Mouse (Mus musculus): ENCODE results near the gene Tgfbr3. TPM values are rescaled to one million over a fixed set of nuclear protein-coding genes. Genes with fewer than 3 reads are reported as not detected.
A peak's percentile ranks its signal among the peaks of the same experiment; 100 is the strongest.

The Tgfbr3 gene
- polyA plus RNA-seq, 1 experiment from 2014 or later = 21.4 TPM

- ATAC-seq (no peak), DNase-seq (ENCODE audit: low spot score) (no peak)
- H3K9me3 ChIP-seq (ENCODE audit: low read length) = no peaks in the 10 kb centered on the region
- H3K4me1 ChIP-seq (ENCODE audit: insufficient read depth, low read depth, low read length) = peaks cover 18% of the 10 kb centered on the region; the same call in 1 of the 2 replicates
- H3K9ac ChIP-seq (replicated peaks; ENCODE audit: low read depth) = no peak overlapping the region
- no peak for TF ChIP-seq EP300 (IDR thresholded peaks at IDR 0.05)
- H3K4me2 ChIP-seq (replicated peaks; ENCODE audit: low read depth, low read length) = no peak overlapping the region
- no peaks in the 10 kb centered on the region for H3K27me3 ChIP-seq (replicated peaks; ENCODE audit: insufficient read depth, low read length)
- 91% methylated on average over 4 of the region's 4 CpGs for WGBS
- H3K4me3 ChIP-seq (ENCODE audit: low read depth, low read length) = no peak overlapping the region
- no peak overlapping the region for H3K27ac ChIP-seq (ENCODE audit: low read length)
- no peaks in the 10 kb centered on the region for H3K36me3 ChIP-seq (ENCODE audit: insufficient read depth, low read length)
These were observed 124.6 kb downstream of the Tgfbr3 start for GRCm38 (mm10) chr5:107164856-107165255.

GRCm38 (mm10) chr5:107164146-107164545, 125.3 kb downstream of the Tgfbr3 start:
- no peak for ATAC-seq
- Histone ChIP-seq H3K4me2 (replicated peaks; ENCODE audit: low read depth, low read length) (no peak overlapping the region), H3K27me3 (replicated peaks; ENCODE audit: insufficient read depth, low read length) (no peaks in the 10 kb centered on the region), H3K36me3 (ENCODE audit: insufficient read depth, low read length) (no peaks in the 10 kb centered on the region), H3K9ac (replicated peaks; ENCODE audit: low read depth) (no peak overlapping the region), H3K4me3 (ENCODE audit: low read depth, low read length) (no peak overlapping the region), H3K27ac (ENCODE audit: low read length) (peak overlapping the region; percentile 26; the same call in 1 of the 2 replicates), H3K4me1 (ENCODE audit: insufficient read depth, low read depth, low read length) (peaks cover 18% of the 10 kb centered on the region; the same call in 1 of the 2 replicates), H3K9me3 (ENCODE audit: low read length) (no peaks in the 10 kb centered on the region)
- TF ChIP-seq EP300 (IDR thresholded peaks at IDR 0.05) = no peak
- no peak for TF ChIP-seq CTCF (IDR thresholded peaks at IDR 0.05)
- DNase-seq (ENCODE audit: low spot score) = no peak
- 70% methylated on average over 4 of the region's 4 CpGs for WGBS

- Histone ChIP-seq H3K27me3 (replicated peaks; ENCODE audit: insufficient read depth, low read length) (no peaks in the 10 kb centered on the region), H3K27ac (ENCODE audit: low read length) (no peak overlapping the region), H3K36me3 (ENCODE audit: insufficient read depth, low read length) (no peaks in the 10 kb centered on the region), H3K9ac (replicated peaks; ENCODE audit: low read depth) (no peak overlapping the region), H3K4me2 (replicated peaks; ENCODE audit: low read depth, low read length) (no peak overlapping the region), H3K9me3 (ENCODE audit: low read length) (no peaks in the 10 kb centered on the region), H3K4me3 (ENCODE audit: low read depth, low read length) (no peak overlapping the region), H3K4me1 (ENCODE audit: insufficient read depth, low read depth, low read length) (peaks cover 18% of the 10 kb centered on the region; the same call in 1 of the 2 replicates)
- ATAC-seq (no peak), DNase-seq (ENCODE audit: low spot score) (no peak)
- TF ChIP-seq EP300 (IDR thresholded peaks at IDR 0.05) = no peak
- TF ChIP-seq CTCF (IDR thresholded peaks at IDR 0.05) = no peak
These were observed 126.1 kb downstream of the Tgfbr3 start for GRCm38 (mm10) chr5:107163336-107163735.

- peaks cover 14% of the 10 kb centered on the region; the same call in 1 of the 2 replicates for H3K4me1 ChIP-seq (ENCODE audit: insufficient read depth, low read depth, low read length)
- DNase-seq (ENCODE audit: low spot score) = no peak
- WGBS = 90% methylated on average over 6 of the region's 6 CpGs
These were observed 126.6 kb downstream of the Tgfbr3 start for GRCm38 (mm10) chr5:107162812-107163211.

GRCm38 (mm10) chr5:107162319-107162718, 127.1 kb downstream of the Tgfbr3 start:
- no peaks in the 10 kb centered on the region for H3K9me3 ChIP-seq (ENCODE audit: low read length)
- no peaks in the 10 kb centered on the region for H3K27me3 ChIP-seq (replicated peaks; ENCODE audit: insufficient read depth, low read length)
- H3K4me2 ChIP-seq (replicated peaks; ENCODE audit: low read depth, low read length) = no peak overlapping the region
- ATAC-seq (no peak), DNase-seq (ENCODE audit: low spot score) (no peak)
- H3K4me3 ChIP-seq (ENCODE audit: low read depth, low read length) = no peak overlapping the region
- no peak overlapping the region for H3K27ac ChIP-seq (ENCODE audit: low read length)
- no peaks in the 10 kb centered on the region for H3K36me3 ChIP-seq (ENCODE audit: insufficient read depth, low read length)
- 81% methylated on average over 4 of the region's 4 CpGs for WGBS
- no peak for TF ChIP-seq EP300 (IDR thresholded peaks at IDR 0.05)
- TF ChIP-seq CTCF (IDR thresholded peaks at IDR 0.05) = no peak
- peaks cover 9% of the 10 kb centered on the region; the same call in 1 of the 2 replicates for H3K4me1 ChIP-seq (ENCODE audit: insufficient read depth, low read depth, low read length)
- no peak overlapping the region for H3K9ac ChIP-seq (replicated peaks; ENCODE audit: low read depth)

More at GRCm38 (mm10) chr5:107162812-107163211, 126.6 kb downstream of the Tgfbr3 start:
- H3K4me2 ChIP-seq (replicated peaks; ENCODE audit: low read depth, low read length) = no peak overlapping the region
- H3K4me3 ChIP-seq (ENCODE audit: low read depth, low read length) = no peak overlapping the region
- no peaks in the 10 kb centered on the region for H3K9me3 ChIP-seq (ENCODE audit: low read length)
- no peak for TF ChIP-seq EP300 (IDR thresholded peaks at IDR 0.05)
- TF ChIP-seq CTCF (IDR thresholded peaks at IDR 0.05) = no peak
- ATAC-seq = no peak
- no peak overlapping the region for H3K9ac ChIP-seq (replicated peaks; ENCODE audit: low read depth)
- no peaks in the 10 kb centered on the region for H3K27me3 ChIP-seq (replicated peaks; ENCODE audit: insufficient read depth, low read length)
- H3K36me3 ChIP-seq (ENCODE audit: insufficient read depth, low read length) = no peaks in the 10 kb centered on the region
- H3K27ac ChIP-seq (ENCODE audit: low read length) = no peak overlapping the region

- H3K4me1 ChIP-seq (ENCODE audit: insufficient read depth, low read depth, low read length) = no peaks in the 10 kb centered on the region; the same call in 1 of the 2 replicates
- DNase-seq (ENCODE audit: low spot score) = no peak
- ATAC-seq = no peak
These were observed 129.2 kb downstream of the Tgfbr3 start for GRCm38 (mm10) chr5:107159914-107160890.

More at GRCm38 (mm10) chr5:107159914-107160890, 129.2 kb downstream of the Tgfbr3 start:
- no peak overlapping the region for H3K4me2 ChIP-seq (replicated peaks; ENCODE audit: low read depth, low read length)
- H3K9ac ChIP-seq (replicated peaks; ENCODE audit: low read depth) = no peak overlapping the region
- H3K27me3 ChIP-seq (replicated peaks; ENCODE audit: insufficient read depth, low read length) = no peaks in the 10 kb centered on the region
- H3K36me3 ChIP-seq (ENCODE audit: insufficient read depth, low read length) = no peaks in the 10 kb centered on the region
- H3K27ac ChIP-seq (ENCODE audit: low read length) = no peak overlapping the region
- H3K9me3 ChIP-seq (ENCODE audit: low read length) = no peaks in the 10 kb centered on the region
- 64% methylated on average over 8 of the region's 8 CpGs for WGBS
- H3K4me3 ChIP-seq (ENCODE audit: low read depth, low read length) = no peak overlapping the region
- TF ChIP-seq CTCF (IDR thresholded peaks at IDR 0.05) = no peak
- TF ChIP-seq EP300 (IDR thresholded peaks at IDR 0.05) = no peak
